In the genomic region with DNA sequence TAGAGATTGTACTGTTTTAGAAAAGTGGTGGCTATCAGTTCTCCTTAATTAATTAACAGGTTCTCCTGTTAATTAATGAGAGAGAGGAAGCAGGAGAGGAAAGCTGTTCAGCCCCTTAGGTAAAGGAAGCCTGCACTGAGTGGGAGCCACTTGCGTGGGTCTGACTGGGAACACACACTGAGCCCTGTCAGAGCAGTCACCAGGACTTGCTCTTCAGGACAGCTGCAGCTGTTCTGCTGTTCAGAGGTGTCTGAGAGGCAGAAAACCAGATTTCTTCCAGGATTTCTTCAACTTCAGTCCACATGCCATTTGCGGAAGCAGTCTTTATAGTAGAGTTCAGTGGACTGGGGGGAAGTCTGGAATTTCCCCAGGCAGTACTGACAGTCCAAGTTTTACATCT, we compare ENCODE assay signal across 30 mouse cellular contexts. TPM values are rescaled to one million over a fixed set of nuclear protein-coding genes. Genes with fewer than 3 reads are reported as not detected.
DNase-seq lines count a peak whose midpoint lies in the region; ATAC-seq and TF ChIP-seq lines count a peak whose summit lies in the region.
"Had no signal": no experiment of that assay in that cellular context is flagged by ENCODE, and none has a peak within 500 bp of the region (broad histone marks: within the 10 kb centered on the region; RNA-seq: fewer than 3 reads in every experiment).

No protein-coding gene starts in this region.

- no peaks in the 10 kb centered on the region for H3K79me2 ChIP-seq in liver, adult 2 months (ENCODE audit: control insufficient read depth, insufficient read depth, low read length)

- no peak for TF ChIP-seq POLR2A in liver, adult 2 months (IDR thresholded peaks at IDR 0.05; ENCODE audit: extremely low read depth, insufficient read depth, low read length)

- H3K27ac ChIP-seq in heart, embryonic 12.5 days (ENCODE audit: poor library complexity, severe bottlenecking): peak overlapping the region; percentile 12; the same call in 1 of the 2 replicates
- H3K27ac ChIP-seq in heart, postnatal 0 days (ENCODE audit: low read depth): no peak overlapping the region
- H3K27ac ChIP-seq in liver, adult 2 months (replicated peaks; ENCODE audit: insufficient read depth, low read depth, low read length): peak overlapping the region; percentile 41; the same call in 1 of the 2 replicates
- H3K27ac ChIP-seq in liver, embryonic 11.5 days (ENCODE audit: low read depth, low read length): no peak overlapping the region
- H3K27ac ChIP-seq: embryonic facial prominence, embryonic 15.5 days; forebrain, embryonic 12.5 days; hindbrain, embryonic 12.5 days; hindbrain, postnatal 0 days; intestine, embryonic 15.5 days; lung, embryonic 15.5 days; neural tube, embryonic 12.5 days; stomach, postnatal 0 days had no signal

- no peak overlapping the region for H3K9ac ChIP-seq in heart, embryonic 12.5 days
- no peak overlapping the region for H3K9ac ChIP-seq in heart, postnatal 0 days (replicated peaks; ENCODE audit: low read depth, low read length)
- H3K9ac ChIP-seq in liver, adult 2 months (ENCODE audit: low read depth, low read length): no peak overlapping the region
- no peak overlapping the region for H3K9ac ChIP-seq in liver, embryonic 11.5 days (ENCODE audit: low read depth, low read length)
- H3K9ac ChIP-seq: embryonic facial prominence, embryonic 15.5 days; forebrain, embryonic 12.5 days; forebrain, postnatal 0 days; hindbrain, embryonic 12.5 days; intestine, embryonic 15.5 days; lung, embryonic 15.5 days; neural tube, embryonic 12.5 days had no signal

- WGBS in heart, embryonic 12.5 days: 68% methylated on average over 2 of the region's 2 CpGs
- 45% methylated on average over 2 of the region's 2 CpGs for WGBS in heart, postnatal 0 days
- WGBS in liver, adult 2 months: 92% methylated on average over 2 of the region's 2 CpGs
- WGBS in liver, embryonic 11.5 days: 80% methylated on average over 2 of the region's 2 CpGs

- H3K4me1 ChIP-seq in heart, embryonic 12.5 days (replicated peaks): peaks cover 31% of the 10 kb centered on the region
- peaks cover 21% of the 10 kb centered on the region for H3K4me1 ChIP-seq in heart, postnatal 0 days (ENCODE audit: control insufficient read depth, insufficient read depth)
- H3K4me1 ChIP-seq in liver, adult 2 months (ENCODE audit: control insufficient read depth, insufficient read depth, low read length): peaks cover 5% of the 10 kb centered on the region
- no peaks in the 10 kb centered on the region for H3K4me1 ChIP-seq in liver, embryonic 11.5 days (replicated peaks; ENCODE audit: control insufficient read depth, insufficient read depth, low read length)
- H3K4me1 ChIP-seq: embryonic facial prominence, embryonic 15.5 days; forebrain, embryonic 12.5 days; hindbrain, embryonic 12.5 days; intestine, embryonic 15.5 days; lung, embryonic 15.5 days; neural tube, embryonic 12.5 days had no signal

- no peaks in the 10 kb centered on the region for H3K36me3 ChIP-seq in heart, embryonic 12.5 days
- no peaks in the 10 kb centered on the region for H3K36me3 ChIP-seq in heart, postnatal 0 days (replicated peaks; ENCODE audit: control insufficient read depth, insufficient read depth, low read length)
- H3K36me3 ChIP-seq in liver, adult 2 months (ENCODE audit: control insufficient read depth, insufficient read depth, low read length): no peaks in the 10 kb centered on the region
- H3K36me3 ChIP-seq in liver, embryonic 11.5 days (ENCODE audit: control insufficient read depth, insufficient read depth, low read length): no peaks in the 10 kb centered on the region
- H3K36me3 ChIP-seq: embryonic facial prominence, embryonic 15.5 days; forebrain, embryonic 12.5 days; hindbrain, embryonic 12.5 days; intestine, embryonic 15.5 days; lung, embryonic 15.5 days; neural tube, embryonic 12.5 days had no signal

- no peak for DNase-seq in heart, adult 8-10 months (ENCODE audit: low spot score)
- no peak for DNase-seq in heart, postnatal 0 days (ENCODE audit: low spot score)
- no peak for DNase-seq in heart, postnatal 4 days
- DNase-seq in liver, adult 2 months (ENCODE audit: extremely low read depth, low read depth, low spot score): no peak
- no peak for DNase-seq in liver, embryonic 11.5 days (ENCODE audit: low spot score)
- DNase-seq in layer of hippocampus, adult 8-10 months (ENCODE audit: low spot score in 2 of 2): no peak
- DNase-seq: adrenal gland, postnatal 25 days; B cell, adult 2 months; cerebellum, adult 18-20 months; cerebellum, postnatal 10 days; forebrain, postnatal 0 days; gastrocnemius, postnatal 14 days; layer of hippocampus, postnatal 36 days; left cerebral cortex, postnatal 4 days; liver; right cerebral cortex, adult 18-20 months; thymus, adult 18-20 months; thymus, postnatal 25 days had no signal

- H3K4me2 ChIP-seq in heart, embryonic 12.5 days: no peak overlapping the region
- peak overlapping the region; percentile 71 for H3K4me2 ChIP-seq in heart, postnatal 0 days (ENCODE audit: low read depth, low read length)
- no peak overlapping the region for H3K4me2 ChIP-seq in liver, embryonic 11.5 days
- H3K4me2 ChIP-seq: embryonic facial prominence, embryonic 15.5 days; forebrain, embryonic 12.5 days; heart, embryonic 11.5 days; hindbrain, embryonic 12.5 days; intestine, embryonic 15.5 days; lung, embryonic 15.5 days; midbrain, embryonic 11.5 days; neural tube, embryonic 12.5 days had no signal

- no peak overlapping the region for H3K4me3 ChIP-seq in heart, embryonic 12.5 days
- H3K4me3 ChIP-seq in heart, postnatal 0 days (ENCODE audit: low read depth, low read length): no peak overlapping the region
- H3K4me3 ChIP-seq in liver, adult 2 months (ENCODE audit: insufficient read depth, low read depth, low read length): no peak overlapping the region
- H3K4me3 ChIP-seq in liver, embryonic 11.5 days (ENCODE audit: low read depth, low read length): no peak overlapping the region
- H3K4me3 ChIP-seq: embryonic facial prominence, embryonic 15.5 days; forebrain, embryonic 12.5 days; hindbrain, embryonic 12.5 days; intestine, embryonic 15.5 days; lung, embryonic 15.5 days; neural tube, embryonic 12.5 days had no signal

- no peak for TF ChIP-seq EP300 in heart, postnatal 0 days (IDR thresholded peaks at IDR 0.05; ENCODE audit: low read depth)

- ATAC-seq in heart, embryonic 12.5 days (ENCODE audit: insufficient number of reproducible peaks, low FRiP score): no peak
- no peak for ATAC-seq in heart, postnatal 0 days (ENCODE audit: insufficient read depth, low read depth)
- ATAC-seq in liver, embryonic 11.5 days (replicated peaks; ENCODE audit: low FRiP score): no peak
- ATAC-seq: forebrain, postnatal 0 days; hindbrain, postnatal 0 days; intestine, embryonic 15.5 days; midbrain, embryonic 16.5 days had no signal

- H3K9me3 ChIP-seq in heart, embryonic 12.5 days (replicated peaks): no peaks in the 10 kb centered on the region
- H3K9me3 ChIP-seq in heart, postnatal 0 days (replicated peaks; ENCODE audit: control insufficient read depth, low read length): no peaks in the 10 kb centered on the region
- no peaks in the 10 kb centered on the region for H3K9me3 ChIP-seq in liver, embryonic 11.5 days (ENCODE audit: control insufficient read depth, low read length)
- H3K9me3 ChIP-seq: embryonic facial prominence, embryonic 15.5 days; forebrain, embryonic 12.5 days; hindbrain, embryonic 12.5 days; intestine, embryonic 15.5 days; lung, embryonic 15.5 days; neural tube, embryonic 12.5 days had no signal

- TF ChIP-seq CTCF in heart, postnatal 0 days (IDR thresholded peaks at IDR 0.05; ENCODE audit: low read depth): no peak
- TF ChIP-seq CTCF in liver, adult 2 months (IDR thresholded peaks at IDR 0.05; ENCODE audit: low read depth, low read length): no peak

- H3K27me3 ChIP-seq in heart, embryonic 12.5 days (replicated peaks): no peaks in the 10 kb centered on the region
- no peaks in the 10 kb centered on the region for H3K27me3 ChIP-seq in heart, postnatal 0 days (ENCODE audit: control insufficient read depth, insufficient read depth, low read length)
- H3K27me3 ChIP-seq in liver, adult 2 months (ENCODE audit: control insufficient read depth, insufficient read depth, low read length): no peaks in the 10 kb centered on the region
- H3K27me3 ChIP-seq in liver, embryonic 11.5 days (replicated peaks; ENCODE audit: control insufficient read depth, insufficient read depth, low read length): no peaks in the 10 kb centered on the region
- H3K27me3 ChIP-seq: embryonic facial prominence, embryonic 15.5 days; forebrain, embryonic 12.5 days; hindbrain, embryonic 12.5 days; intestine, embryonic 15.5 days; lung, embryonic 15.5 days; neural tube, embryonic 12.5 days had no signal

RNA-seq across cellular contexts. Expression of a gene that starts 2.9 kb away (rescaled TPM):
- 10.1 and 10.4 TPM in 2 replicates for polyA plus RNA-seq in heart, embryonic 12.5 days (2016; fragmentation: Nextera tagmentation; extraction: Ambion mirVana)
- total RNA-seq in heart, adult 8-10 months (2022): 100 to 1,000 TPM; 220 to 269 (median 244) TPM
- 64.8 and 86.4 TPM in 2 replicates for total RNA-seq in heart, postnatal 0 days (2014; rRNA removed; ENCODE audit: low replicate concordance)
- 16.9 and 19.4 TPM in 2 replicates for polyA plus RNA-seq in heart, postnatal 0 days (2015; fragmentation: Nextera tagmentation; extraction: Ambion mirVana)
- total RNA-seq in heart, postnatal 4 days (2021): 10 to 100 TPM; 85.0 to 86.7 TPM
- total RNA-seq in liver, adult 2 months (2014; rRNA removed): 0.07 and 0.37 TPM in 2 replicates
- 0.09 and 0.21 TPM in 2 replicates for polyA plus RNA-seq in liver, adult 2 months (2012; rRNA removed)
- polyA plus RNA-seq in liver, embryonic 11.5 days (2014; fragmentation: Nextera tagmentation; extraction: Ambion mirVana): 0.04 TPM in 1 of 2 replicates, not detected in the other
- total RNA-seq in layer of hippocampus, adult 8-10 months (2022): under 1 TPM in 3 of 4 experiments, not detected in 1; 0.16 to 0.28 (median 0.20) TPM
- polyA plus RNA-seq: forebrain, embryonic 12.5 days; intestine, embryonic 15.5 days; midbrain, embryonic 11.5 days; neural tube, embryonic 12.5 days; stomach, postnatal 0 days had no signal

RNA-seq across cellular contexts. Expression of a gene that starts 24.2 kb away (rescaled TPM):
- 7.2 and 7.3 TPM in 2 replicates for polyA plus RNA-seq in heart, embryonic 12.5 days (2016; fragmentation: Nextera tagmentation; extraction: Ambion mirVana)
- total RNA-seq in heart, adult 8-10 months (2022): 1 to 10 TPM; 5.0 to 9.5 (median 6.7) TPM
- 4.8 and 6.9 TPM in 2 replicates for total RNA-seq in heart, postnatal 0 days (2014; rRNA removed; ENCODE audit: low replicate concordance)
- polyA plus RNA-seq in heart, postnatal 0 days (2015; fragmentation: Nextera tagmentation; extraction: Ambion mirVana): 0.87 and 0.97 TPM in 2 replicates
- 1 to 10 TPM; 7.0 to 7.4 TPM for total RNA-seq in heart, postnatal 4 days (2021)
- total RNA-seq in liver, adult 2 months (2014; rRNA removed): 0.18 and 0.40 TPM in 2 replicates
- polyA plus RNA-seq in liver, adult 2 months (2012; rRNA removed): 0.02 and 0.10 TPM in 2 replicates
- polyA plus RNA-seq in liver, embryonic 11.5 days (2014; fragmentation: Nextera tagmentation; extraction: Ambion mirVana): 18.9 and 21.6 TPM in 2 replicates
- total RNA-seq in layer of hippocampus, adult 8-10 months (2022): 1 to 10 TPM in 3 of 4 experiments, under 1 TPM in 1; 0.70 to 1.4 (median 1.1) TPM

RNA-seq across cellular contexts. Expression of a gene that starts 52.6 kb away (rescaled TPM):
- polyA plus RNA-seq in heart, embryonic 12.5 days (2016; fragmentation: Nextera tagmentation; extraction: Ambion mirVana): 4.1 and 4.2 TPM in 2 replicates
- total RNA-seq in heart, adult 8-10 months (2022): 1 to 10 TPM; 4.9 to 9.0 (median 7.1) TPM
- total RNA-seq in heart, postnatal 0 days (2014; rRNA removed; ENCODE audit: low replicate concordance): 2.3 and 3.9 TPM in 2 replicates
- polyA plus RNA-seq in heart, postnatal 0 days (2015; fragmentation: Nextera tagmentation; extraction: Ambion mirVana): 4.3 and 4.7 TPM in 2 replicates
- total RNA-seq in heart, postnatal 4 days (2021): 1 to 10 TPM; 7.0 to 7.1 TPM
- 4.8 and 5.0 TPM in 2 replicates for total RNA-seq in liver, adult 2 months (2014; rRNA removed)
- polyA plus RNA-seq in liver, adult 2 months (2012; rRNA removed): 4.2 and 5.1 TPM in 2 replicates
- 5.4 and 8.3 TPM in 2 replicates for polyA plus RNA-seq in liver, embryonic 11.5 days (2014; fragmentation: Nextera tagmentation; extraction: Ambion mirVana)
- 10 to 100 TPM in 2 of 4 experiments, 1 to 10 TPM in 2; 3.7 to 22.8 (median 12.1) TPM for total RNA-seq in layer of hippocampus, adult 8-10 months (2022)

Comparison
In these comparisons a context has a peak if more than half of its experiments do, and no peak if none do; other contexts are left out.
1. H3K27ac ChIP-seq: peak in heart, embryonic 12.5 days (single experiment) and liver, adult 2 months (single experiment); none in heart, postnatal 0 days (single experiment) and liver, embryonic 11.5 days (single experiment).
2. RNA of a gene that starts 2.9 kb away (total RNA-seq): 220 to 269 TPM in heart, adult 8-10 months, 85.0 to 86.7 TPM in heart, postnatal 4 days and 64.8 to 86.4 TPM in heart, postnatal 0 days; 0.07 to 0.37 TPM in liver, adult 2 months and 0.16 to 0.28 TPM in layer of hippocampus, adult 8-10 months; every median in the first group is over 10 times any median in the second.